Mouse (Mus musculus) layer of hippocampus, adult 2 months (tissue): ENCODE data around the gene Cacng1. TPM values are rescaled to one million over a fixed set of nuclear protein-coding genes. Genes with fewer than 3 reads are reported as not detected.

Source experiments
- DNase-seq, 2 experiments: peaks; one replicate each; pipeline ENCODE4 v3.0.0; 2022; ENCODE audit warnings: low spot score in 2 of 2
- H3K27ac ChIP-seq: fragments of 200-600 bp; 2 replicates; pipeline ENCODE4 v1.8.1; 2022
- H3K4me3 ChIP-seq: fragments of 200-600 bp; 2 replicates; pipeline ENCODE4 v1.8.1; 2022; ENCODE audit warnings: mild to moderate bottlenecking
- CTCF ChIP-seq: fragments of 200-600 bp; conservative IDR thresholded peaks from 2 replicates; pipeline ENCODE4 v1.8.1; 2022; ENCODE audit warnings: antibody characterized with exemption, mild to moderate bottlenecking, moderate library complexity
- total RNA-seq, 2 experiments: library from RNA; stranded (reverse); gene quantifications; 2 replicates each; pipeline ENCODE4 v1.2.3; 2021

Gene Cacng1
- total RNA-seq, 2 experiments from 2014 or later: not detected

DNA sequence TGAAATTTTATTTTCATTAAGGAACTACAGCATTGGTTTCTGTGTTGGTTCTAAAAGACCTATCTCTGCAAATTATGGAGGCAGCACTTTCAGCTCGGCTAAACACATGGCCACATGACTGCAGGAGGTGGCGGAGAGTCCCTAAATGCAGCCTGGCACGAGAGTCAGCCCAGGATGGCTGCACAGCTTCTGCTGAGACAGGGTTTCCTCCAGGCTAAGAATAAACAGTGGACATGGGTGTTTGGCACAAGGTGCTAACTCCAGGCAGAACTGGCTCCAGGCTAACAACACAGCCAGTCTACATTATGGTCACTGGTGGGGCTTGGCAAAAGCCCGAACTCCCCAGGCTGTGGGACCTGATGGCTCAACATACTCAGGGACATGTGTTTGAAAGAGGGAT, 14.6 kb upstream of the Cacng1 start:
- no peak for TF ChIP-seq CTCF
- Histone ChIP-seq H3K27ac (no peak overlapping the region), H3K4me3 (no peak overlapping the region)
- no peak for DNase-seq

DNA sequence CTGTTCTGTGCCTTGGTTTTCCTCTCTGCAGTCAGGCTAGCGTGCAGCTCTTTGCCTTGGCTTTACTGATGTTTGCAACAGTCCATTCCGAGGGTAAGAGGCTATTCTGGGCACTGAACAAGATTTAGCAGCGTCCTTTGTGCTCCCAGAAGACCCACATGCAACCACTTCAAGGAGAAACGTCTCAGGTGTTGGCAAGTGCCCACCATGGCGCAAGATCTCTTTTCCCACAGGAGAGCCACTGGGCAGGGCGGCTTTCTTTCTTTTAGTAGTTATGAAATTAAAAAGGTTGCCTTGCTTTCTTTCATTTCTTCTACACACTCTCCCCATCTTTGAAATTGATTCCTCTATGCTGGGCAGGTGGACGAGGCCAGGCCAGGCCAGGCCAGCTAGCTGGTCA, 12.8 kb upstream of the Cacng1 start:
- no peak overlapping the region for H3K27ac ChIP-seq
- TF ChIP-seq CTCF: no peak
- no peak overlapping the region for H3K4me3 ChIP-seq
- DNase-seq: no peak

DNA sequence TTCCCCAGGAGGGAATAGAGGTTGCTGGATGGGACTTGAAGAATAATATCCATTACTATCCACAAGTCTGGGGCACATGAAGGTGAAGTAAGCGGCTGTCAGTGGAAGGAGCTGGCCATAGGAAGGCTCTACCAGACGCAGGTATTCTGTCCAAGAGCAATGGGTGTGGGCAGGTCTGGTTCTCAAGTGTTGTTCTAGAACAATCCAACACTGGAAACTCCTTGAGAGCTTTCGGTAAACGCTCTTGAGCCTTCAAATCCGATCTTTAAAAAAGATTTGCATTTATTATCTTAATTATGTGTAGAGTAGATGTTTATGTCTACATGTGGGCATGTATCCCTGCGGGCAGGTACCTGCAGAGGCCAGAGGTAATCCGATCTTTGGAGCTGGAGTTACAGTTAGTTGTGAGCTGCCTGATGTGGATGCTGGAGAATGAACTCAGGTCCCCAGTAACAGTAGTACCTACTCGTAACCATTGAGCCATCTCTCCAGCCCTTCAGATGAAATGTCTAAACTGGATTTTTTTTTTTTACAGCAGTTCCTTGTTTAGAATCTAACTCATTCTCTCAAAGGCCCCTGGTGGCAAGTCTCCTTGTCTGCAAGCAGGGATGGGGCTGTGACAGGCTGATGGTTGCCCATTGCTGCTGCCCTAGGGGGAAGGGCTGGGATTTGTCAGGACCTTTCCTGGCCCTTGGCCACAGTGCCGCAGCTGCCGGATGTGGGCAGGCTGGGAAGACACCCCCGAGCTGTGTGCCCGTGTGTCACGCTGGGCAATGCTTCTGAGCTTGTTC, 11.9 kb upstream of the Cacng1 start:
- DNase-seq: peak in 1 of 2 experiments; percentile 7
- H3K4me3 ChIP-seq: no peak overlapping the region
- H3K27ac ChIP-seq: no peak overlapping the region
- peak; percentile 53 for TF ChIP-seq CTCF

DNA sequence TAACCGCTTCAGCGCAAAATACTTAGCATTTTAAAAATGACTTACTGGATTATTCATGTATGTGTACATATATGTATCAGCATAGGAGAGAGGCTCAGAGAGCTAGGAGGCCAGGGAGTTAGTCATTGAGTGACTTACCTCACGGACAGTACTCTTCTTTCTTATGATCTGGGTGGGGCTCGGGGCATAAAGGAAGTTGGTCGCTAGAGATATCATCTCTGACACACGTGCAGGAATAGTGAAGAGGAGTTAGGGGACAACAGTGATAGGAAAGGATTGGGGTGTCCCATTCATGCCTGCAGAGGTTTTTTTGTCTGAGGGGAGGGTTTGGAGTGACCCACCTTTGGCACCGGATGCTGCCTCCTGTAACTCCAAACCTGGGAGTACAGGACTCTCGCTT, 8.3 kb upstream of the Cacng1 start:
- no peak overlapping the region for H3K4me3 ChIP-seq
- no peak for DNase-seq
- no peak for TF ChIP-seq CTCF
- no peak overlapping the region for H3K27ac ChIP-seq

DNA sequence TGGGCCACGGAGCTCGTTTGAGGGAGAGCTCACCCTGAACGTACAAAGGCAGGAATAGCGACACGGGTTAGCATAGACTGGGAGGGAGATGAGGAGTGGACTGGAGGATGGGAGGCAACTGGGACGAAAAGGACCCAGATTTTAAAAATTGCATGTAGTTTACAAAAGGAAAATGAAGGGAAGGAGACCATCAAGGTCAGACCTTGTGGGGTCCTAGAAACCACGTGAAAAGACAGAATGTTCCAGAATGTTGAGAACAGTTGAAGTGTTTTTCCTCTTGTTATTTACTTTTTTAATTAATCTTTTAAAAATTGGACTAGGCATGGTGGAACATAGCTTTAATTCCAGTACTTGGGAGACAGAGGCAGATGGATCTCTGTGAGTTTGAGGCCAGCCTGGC, 4.7 kb upstream of the Cacng1 start:
- TF ChIP-seq CTCF: no peak

DNA sequence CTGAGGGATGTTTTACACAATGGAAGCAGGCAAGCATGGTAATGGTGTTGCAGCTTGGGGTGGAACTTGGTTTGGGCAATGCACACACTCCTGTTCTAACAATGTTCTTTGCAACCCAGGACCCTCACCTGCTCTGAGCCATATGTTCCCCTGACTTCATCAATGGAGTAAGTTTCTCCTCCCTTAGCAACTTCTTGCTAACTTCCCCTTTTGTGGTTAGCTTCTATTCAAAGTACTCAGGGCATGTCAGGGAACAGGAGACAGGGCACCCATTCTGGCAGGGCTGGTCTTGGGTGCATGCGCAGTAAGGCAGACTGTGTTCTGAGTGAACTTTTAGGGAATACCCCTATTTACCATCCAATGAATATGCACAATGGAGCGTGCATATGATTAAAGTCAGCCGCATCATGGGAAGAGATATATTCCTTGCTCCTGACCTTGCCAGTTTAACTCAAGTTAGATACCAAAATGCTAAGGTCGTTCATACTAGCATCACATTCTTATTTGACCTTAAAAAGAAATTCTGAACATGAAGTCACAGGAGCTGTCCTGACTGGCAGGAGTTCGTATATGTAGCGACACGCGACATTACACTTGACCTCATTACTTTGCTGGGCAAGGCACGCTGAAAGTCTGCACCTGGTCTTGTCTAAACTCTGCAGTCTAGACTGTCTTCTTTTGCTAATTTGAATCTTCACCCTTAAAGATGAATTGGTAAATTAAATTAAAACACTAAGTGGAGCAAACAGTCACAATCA, 4.1 kb upstream of the Cacng1 start:
- DNase-seq: no peak
- Histone ChIP-seq H3K4me3 (no peak overlapping the region), H3K27ac (no peak overlapping the region)
- no peak for TF ChIP-seq CTCF

More for the DNA sequence above, 4.7 kb upstream of the Cacng1 start:
- no peak overlapping the region for H3K27ac ChIP-seq
- no peak for DNase-seq
- H3K4me3 ChIP-seq: no peak overlapping the region

DNA sequence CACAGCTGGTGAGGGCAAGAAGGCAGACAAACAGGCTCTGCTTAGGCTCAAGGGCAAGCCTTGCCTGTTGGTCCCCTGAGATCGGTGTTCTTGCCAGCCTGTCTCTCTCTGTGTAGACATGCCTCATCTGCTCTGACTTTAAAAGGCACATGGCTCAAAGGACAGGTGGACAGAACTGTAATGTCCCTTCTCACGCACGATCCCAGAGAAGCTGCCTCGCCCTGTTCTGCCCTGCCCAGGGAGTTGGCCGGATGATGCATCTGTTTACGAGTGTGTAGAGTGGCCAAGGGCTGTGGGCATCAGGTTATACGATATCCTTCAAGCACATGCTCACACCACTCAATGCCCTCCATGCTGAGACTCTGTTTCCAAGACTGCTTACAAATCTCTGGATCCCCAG, 2.0 kb downstream of the Cacng1 start:
- TF ChIP-seq CTCF: no peak
- no peak overlapping the region for H3K4me3 ChIP-seq
- DNase-seq: no peak
- H3K27ac ChIP-seq: no peak overlapping the region

DNA sequence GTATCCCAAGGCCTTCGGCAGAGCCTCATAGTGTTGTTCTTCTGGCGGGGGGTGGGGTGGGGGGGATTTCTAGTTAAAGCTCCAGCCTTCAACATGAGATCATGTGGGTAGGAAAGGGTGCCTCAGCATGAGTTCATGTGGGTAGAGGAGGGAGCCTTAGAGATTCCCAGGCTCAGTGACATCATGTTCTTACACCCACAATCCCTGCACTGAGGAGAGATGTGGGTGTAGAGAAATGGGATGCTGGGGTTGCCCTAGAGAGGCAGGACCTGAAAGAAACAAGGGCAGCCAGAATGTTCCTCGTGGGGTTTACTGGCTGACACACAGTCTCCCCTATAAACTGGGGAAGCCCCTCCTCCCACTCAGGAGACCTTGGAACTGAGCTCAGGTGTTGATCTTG, 5.9 kb downstream of the Cacng1 start:
- peak in 1 of 2 experiments; percentile 8 for DNase-seq
- Histone ChIP-seq H3K4me3 (no peak overlapping the region), H3K27ac (no peak overlapping the region)
- no peak for TF ChIP-seq CTCF

DNA sequence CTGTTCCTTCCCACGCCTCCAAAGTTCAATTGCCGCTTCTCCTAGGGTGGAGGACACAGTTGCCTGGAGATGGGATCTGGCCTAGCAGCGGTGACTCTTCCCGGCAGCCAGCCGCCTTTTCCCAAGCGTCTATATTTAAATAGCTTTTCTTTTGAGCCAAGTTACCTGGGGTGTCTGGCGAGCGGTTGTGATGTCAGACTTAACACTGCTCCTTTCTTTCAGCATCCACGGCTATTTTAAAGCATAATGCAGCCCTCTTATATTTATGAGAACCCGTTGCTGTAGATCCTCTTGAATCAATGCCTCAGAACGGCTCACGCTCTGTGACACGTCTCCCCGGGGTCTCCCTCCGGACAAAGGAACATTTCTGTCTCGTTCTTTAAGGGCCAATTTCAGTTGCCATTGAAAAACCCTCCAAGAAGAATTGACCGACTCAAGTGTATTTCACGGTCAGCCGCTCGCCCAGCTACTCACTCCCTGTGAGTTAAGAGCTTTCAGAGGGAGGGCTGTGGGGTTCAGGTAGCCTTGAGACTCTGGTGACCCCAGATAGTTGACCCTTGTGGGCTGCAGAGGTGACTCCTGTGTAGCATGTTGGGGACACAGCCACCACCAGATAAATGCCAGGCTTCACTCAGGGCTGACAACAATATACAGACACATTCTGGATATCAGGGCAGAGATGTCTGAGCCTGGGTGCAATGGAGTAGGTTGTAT, 8.3 kb downstream of the Cacng1 start:
- no peak overlapping the region for H3K4me3 ChIP-seq
- DNase-seq: no peak
- H3K27ac ChIP-seq: no peak overlapping the region
- TF ChIP-seq CTCF: no peak

DNA sequence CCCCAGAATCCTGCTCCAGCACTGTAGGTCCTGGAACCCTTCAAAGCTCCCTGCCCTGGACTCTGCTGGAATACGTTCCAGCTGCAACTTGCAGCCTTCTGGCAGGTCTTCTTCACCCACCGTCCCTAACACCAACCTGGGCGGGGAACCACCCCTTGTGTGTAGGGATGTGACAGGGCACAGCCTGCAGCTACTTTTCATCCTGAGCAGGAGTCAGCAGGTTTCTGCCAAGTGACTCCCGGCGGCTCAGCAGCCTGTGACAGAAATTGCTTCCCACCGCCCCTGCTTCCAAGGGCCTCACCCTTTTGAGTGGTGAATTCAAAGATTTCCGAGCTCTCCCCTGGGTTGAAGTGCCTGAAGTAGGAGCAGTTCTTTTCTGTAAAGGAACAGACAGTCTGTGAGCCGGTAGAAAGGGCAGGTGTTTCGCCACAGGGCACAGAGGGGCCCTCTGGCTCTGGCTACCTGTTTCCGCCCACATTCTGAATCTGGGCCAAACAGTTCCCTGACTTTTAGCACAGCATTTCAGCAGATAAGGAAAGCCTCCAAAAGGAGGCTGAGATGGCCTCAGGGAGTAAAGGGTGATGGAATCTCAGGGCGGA, 10.7 kb downstream of the Cacng1 start:
- Histone ChIP-seq H3K27ac (no peak overlapping the region), H3K4me3 (no peak overlapping the region)
- TF ChIP-seq CTCF: no peak
- no peak for DNase-seq

DNA sequence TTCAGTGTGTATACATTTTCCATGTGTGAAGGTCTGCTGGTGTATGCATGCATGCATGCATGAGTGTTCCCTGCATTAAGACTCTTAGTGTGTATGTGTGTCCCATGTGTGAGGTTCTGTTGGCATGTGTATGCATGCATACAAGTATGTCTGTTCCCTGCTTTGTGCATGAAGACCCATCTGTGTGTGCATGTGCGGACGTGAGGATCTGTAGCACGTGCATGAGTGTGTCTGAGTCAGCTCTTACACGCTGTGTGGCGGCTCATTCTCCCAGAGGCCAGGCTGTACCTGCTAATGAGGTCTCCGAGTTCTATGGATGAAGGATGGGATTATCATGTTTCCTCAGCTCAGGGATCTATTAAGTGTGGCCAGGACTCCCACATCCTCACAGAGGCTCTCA, 11.3 kb downstream of the Cacng1 start:
- no peak for DNase-seq
- no peak for TF ChIP-seq CTCF
- H3K27ac ChIP-seq: no peak overlapping the region
- no peak overlapping the region for H3K4me3 ChIP-seq

DNA sequence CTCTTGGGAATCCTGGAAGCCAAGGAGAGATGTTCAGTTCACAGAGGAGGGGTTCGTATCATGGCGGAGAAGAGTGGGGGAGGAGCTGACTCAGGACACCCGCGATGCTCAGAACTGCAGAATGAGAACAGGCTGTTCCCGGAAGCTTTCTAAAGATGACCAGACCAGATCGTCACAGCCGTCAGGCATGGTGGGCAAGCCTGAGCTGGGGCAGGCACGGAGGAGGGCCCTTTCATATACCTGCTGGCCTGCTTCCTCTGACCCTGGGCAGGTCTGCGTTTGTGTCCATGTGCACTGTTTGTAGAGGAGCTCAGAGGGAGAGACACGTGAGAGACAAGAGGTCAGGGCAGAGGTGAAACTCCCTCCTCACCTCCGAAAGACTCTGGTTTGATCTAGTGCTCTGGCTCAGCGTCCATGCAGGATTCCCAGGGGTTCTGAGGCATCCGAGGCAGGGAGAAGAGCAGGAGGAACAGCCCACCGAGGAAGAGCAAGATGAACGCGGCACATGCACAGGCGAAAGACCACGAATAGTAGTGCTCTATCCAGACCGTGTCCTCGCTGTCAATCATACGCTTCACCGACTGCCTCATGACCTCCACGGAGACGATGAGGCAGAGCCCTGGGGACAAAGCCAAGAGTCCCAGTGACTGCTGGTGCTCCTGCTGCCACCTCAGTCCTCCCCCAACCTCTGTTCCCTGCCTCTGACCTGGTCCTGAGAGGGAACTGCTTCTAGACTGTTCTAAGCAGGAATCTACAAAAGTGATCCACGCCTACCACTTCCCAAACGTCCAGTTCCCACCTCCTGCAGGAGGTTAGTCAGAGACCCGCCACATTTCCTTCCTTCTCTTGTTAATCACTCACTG, 12.8 kb downstream of the Cacng1 start:
- no peak overlapping the region for H3K4me3 ChIP-seq

More for the DNA sequence above, 12.8 kb downstream of the Cacng1 start:
- no peak for DNase-seq
- no peak overlapping the region for H3K27ac ChIP-seq
- no peak for TF ChIP-seq CTCF
